Mouse (Mus musculus): ENCODE measurements around the gene Eef1akmt4.

Eef1akmt4 gene

DNA sequence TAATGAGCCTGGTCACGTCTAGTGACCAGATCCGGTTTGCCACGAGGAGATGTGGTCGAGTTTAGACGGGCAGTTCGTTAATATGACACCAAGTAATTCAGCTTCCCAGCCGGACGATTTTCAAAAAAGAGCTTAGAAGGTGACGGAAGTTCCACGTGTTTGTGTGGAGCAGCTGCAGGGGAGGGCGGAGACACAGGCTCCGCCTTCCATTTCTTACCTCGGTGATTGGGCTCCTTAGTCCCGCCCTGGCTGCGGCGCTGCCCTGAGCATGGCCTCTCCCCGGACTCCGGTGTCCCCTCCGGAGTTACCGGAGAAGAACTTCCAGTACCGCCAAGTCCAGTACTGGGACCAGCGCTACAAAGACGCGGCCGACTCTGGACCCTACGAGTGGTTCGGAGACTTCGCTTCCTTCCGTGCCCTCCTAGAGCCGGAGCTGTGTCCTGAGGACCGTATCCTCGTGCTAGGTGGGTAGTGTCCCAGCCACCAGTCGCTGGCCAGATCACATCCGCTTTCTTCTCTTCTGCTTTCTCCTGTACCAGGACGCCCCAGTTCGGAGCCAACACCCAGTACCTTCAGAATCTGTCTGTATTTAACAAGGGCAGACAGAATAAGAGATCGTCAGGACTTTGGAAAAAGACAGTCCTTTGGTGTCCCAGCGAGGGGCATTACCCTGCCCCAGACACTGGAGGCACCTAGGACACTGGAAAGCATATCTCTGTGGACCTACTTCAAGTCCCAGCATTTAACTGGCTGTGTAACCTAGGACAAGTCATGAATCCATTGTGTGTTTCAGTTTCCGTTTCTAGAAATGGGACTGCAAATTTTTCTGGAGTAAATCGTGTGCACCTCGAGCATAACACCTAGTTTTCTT, at the start of gene Eef1akmt4, which contains the start of the genes Gm49333 and Alg3:
TSS of gene Eef1akmt4 (plus strand) at position 237 of the 871 bp plus-strand sequence.
TSS of gene Gm49333 (plus strand) at position 254 of the 871 bp plus-strand sequence.
TSS of gene Alg3 (minus strand) at position 379 of the 871 bp plus-strand sequence.
- peak; percentile 76 for DNase-seq (ENCODE audit: low spot score)

DNA sequence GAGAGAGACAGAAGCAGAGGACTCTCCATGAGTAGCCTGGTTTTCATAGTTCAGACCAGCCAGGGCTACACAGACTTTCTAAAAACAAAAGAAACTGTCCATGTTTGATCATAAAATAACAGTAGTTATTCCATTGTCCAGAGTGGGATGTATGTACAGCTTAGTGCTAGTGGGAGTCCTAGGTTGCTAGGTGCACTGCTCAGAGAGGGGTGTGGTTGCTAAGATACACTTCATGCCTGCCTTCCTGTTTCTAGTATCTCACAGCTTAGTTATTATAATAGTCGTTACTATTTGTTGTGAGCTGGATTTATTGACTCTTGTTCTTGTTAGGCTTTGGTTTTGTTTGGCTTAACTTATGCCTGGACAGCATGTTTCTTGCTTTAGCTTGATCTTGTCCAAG, 46.3 kb upstream of the Eef1akmt4 start:
- DNase-seq (ENCODE audit: low spot score): no peak

DNA sequence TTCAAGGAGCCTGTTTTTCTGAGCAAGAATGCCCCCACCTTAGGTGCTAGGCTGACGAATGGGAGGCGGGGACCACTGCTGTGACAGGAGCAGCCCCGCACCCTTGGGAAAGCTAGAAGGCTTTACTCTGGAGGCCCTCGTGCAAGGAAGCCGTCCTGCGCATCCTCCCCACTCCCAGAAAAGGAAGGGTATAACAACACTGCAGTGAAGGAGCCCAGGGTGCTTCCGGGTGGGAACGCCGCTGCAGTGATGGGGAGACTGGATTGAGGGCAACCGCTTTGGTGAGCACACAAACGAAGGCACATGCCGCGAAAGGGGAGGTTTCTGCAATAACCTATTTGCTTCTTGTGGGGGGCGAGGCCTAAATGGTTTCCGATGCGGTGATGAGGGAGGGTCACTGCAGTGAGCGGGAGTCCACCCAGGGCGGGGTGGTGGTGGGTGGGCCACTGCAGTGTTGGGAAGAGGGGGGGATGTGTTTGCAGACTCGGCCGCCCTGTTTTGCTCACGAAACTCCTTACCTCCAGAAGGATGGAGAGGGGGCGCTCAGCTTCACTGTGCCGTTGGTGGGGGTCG, 21.9 kb upstream of the Eef1akmt4 start, which contains the start of gene Vwa5b2:
TSS of gene Vwa5b2 (plus strand) at position 106 of the 573 bp plus-strand sequence.
- DNase-seq (ENCODE audit: low spot score): no peak

DNA sequence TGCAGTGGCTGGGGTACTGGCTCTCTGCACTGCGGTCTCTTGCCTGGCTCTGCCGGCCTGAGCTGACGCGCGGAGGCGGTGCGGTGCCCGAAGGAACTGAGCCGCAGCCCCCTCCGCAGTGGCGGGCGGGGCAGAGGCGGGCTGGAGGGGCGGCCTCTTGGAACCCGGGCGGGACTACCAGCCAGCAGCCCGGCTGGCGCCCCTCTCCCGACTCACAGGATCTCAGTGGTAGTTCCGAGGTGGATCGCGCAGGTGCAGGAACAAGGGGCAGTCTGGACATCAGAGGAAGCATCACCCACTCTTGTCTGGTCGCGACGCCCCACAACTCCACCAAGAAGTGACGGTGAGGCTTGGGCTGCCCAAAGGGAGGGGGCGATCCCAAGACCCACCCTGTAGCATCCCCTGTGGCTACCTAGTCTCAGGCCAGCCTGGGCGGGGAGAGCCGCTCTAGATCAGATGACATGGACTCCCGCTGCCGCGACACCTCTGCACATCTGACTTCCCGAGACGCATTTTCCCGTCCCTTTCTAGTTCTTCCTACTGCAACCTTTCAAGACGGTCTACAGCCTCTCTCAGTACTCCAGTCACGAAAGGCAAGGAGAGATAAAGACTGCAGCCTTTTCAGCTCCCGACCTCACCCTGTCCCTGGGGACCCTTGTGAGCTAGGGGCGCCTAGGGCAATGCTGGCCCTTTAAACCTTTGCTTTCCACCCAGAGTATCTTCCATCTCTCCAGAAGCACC, 21.3 kb upstream of the Eef1akmt4 start:
- no peak for DNase-seq (ENCODE audit: low spot score)

DNA sequence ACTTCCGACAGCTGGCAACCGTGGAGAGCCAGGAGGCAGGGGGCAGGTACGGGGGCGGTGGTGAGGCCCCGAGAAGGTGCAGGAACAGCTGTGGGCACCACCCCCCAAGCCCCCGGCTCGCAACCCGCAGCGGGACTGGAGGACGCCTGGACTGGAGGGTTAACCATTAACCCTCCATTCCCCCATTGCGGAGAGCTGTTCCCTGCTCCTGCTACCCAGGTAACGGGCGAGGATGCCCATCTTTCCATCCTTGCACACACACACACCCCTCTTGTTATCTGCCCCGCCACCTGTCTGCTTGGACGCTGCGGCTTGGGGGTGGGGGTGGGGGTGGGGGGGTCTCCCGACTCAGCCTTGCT, 20.7 kb upstream of the Eef1akmt4 start:
- no peak for DNase-seq (ENCODE audit: low spot score)

DNA sequence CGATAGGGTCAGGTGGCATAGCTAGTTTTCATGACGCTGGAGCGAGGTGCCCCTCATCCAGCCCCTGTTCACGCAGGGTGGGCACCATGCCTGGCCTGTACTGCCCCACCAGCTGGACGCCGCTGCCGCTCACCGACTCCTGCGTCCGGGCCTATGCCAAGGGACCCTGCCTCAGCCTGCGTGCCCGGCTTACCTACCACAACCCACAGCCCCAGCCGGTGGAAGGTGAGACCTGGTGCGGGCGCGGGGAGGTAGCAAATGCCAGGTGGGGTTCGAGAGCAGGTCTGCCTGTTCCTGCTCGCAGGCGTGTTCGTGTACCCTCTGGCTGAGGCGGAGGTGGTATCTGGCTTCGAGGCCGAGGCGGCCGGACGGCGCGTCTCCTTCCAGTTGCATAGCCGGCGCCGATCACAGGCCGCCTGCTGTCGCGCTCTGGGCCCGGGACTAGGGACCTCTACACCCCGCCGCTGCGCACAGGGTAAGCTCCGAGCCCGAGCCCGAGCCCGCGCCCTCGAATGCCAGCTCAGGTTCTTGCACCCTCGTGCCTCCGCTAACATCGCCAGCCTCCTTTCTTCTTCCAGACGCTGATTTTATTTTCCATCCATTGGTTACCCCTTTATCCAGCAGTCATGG, 20.2 kb upstream of the Eef1akmt4 start:
- no peak for DNase-seq (ENCODE audit: low spot score)

DNA sequence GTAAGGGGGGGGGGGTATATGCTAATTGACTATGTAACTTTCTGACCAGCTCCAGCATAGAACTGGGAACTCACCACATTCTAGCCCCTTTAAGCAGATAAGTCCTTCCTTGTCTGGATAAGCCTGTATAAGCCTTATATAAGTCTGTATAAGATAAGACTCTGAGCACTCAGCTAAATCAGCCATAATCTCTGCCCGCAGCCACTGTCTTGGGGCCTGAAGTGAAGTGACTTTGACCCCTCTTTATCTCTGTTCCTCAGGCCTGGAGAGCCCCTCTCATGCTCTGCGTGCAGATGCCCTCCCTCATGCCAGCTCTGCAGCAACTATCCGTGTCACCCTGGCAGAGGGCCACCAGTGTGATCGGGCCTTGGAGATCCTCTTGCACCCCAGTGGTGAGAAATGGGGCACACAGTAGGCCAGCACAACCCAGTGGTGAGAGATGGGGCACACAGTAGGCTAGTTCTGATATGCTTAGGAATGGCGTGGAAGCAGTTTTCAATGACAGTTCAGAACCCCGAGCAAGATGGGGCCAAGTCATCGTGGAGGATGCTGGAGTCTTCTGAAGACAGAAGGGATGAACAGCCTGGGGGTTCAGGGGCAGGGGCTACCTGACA, 16.2 kb upstream of the Eef1akmt4 start:
- no peak for DNase-seq (ENCODE audit: low spot score)

DNA sequence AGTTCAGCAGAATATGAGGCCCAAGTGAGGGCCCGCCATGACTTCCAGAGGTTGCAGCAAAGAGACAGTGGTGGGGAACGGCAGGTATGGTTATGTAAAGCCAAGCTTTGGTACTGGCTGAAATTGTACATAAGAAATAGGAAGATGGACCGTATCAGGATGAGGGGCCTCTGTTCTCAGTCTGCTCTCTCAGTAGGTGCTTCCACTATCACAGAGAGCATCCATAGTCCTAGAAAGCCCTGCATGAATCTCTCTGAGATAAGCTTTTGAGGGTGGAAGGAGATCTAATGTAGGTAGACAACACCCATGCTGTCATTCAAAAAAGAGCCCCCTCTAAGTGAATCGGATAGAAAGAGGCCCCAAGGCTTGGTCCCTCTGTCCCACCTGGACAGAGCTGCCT, 15.7 kb upstream of the Eef1akmt4 start:
- DNase-seq (ENCODE audit: low spot score): no peak

DNA sequence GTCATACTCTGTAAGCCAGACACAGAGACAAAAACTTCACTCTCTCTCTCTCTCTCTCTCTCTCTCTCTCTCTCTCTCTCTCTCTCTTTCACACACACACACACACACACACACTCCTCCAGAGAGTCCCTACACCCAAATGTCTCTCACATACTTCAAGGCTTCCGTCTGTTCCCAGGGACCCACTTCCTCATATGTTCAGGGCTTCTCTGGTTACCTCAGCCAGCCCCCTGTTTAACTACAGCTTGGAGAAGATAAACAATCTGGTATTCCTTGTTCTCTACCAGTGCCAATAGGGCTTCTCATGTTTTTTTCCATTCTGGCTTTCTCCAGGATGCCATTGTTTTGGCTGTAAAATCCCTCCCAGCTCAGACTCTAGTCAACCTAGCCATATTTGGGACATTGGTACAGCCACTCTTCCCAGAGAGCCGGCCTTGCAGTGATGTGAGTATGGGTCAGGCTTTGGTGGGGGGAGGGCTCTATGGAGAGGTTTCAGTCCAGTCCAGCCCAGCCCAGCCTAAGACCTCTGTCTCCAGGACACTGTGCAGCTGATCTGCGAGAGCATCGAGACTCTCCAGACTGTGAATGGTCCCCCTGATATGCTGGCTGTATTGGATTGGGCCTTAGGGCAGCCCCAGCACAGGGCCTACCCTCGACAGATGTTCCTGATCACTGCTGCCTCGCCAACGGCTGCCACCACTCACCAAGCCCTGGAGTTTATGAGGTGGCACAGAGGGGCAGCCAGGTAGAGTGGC, 14.5 kb upstream of the Eef1akmt4 start:
- DNase-seq (ENCODE audit: low spot score): no peak

DNA sequence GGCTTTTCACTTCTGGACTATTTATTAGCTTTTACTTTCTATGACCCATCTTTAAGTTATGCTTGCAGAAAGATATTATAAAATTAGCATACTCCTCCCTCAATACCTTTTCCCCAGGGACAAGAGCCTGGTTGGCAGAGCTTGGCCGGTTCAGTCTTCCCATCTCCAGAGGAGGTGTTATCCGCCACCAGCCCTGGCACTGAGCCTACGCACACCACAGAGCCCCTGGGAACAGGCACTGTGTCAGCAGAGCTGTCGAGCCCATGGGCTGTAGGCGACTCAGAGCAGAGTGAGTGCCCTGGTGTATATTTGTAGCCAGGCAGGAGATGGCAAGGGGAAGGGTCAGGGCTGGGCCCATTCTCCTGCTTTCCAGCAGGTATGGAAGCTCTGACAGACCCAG, 10.9 kb upstream of the Eef1akmt4 start:
- no peak for DNase-seq (ENCODE audit: low spot score)

DNA sequence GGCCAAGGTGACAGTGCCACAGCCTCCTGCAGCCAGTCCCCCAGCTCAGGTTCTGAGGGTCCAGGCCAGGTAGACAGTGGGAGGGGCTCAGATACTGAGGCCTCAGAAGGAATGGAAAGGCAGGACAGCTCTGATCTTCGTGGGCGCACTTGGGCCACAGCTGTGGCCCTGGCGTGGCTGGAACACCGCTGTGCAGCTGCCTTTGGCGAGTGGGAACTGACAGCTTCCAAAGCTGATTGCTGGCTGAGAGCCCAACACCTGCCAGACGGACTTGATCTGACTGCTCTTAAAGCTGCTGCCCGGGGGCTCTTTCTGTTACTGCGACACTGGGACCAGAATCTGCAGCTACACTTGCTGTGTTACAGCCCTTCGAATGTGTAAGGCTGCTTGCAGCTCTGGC, 6.7 kb upstream of the Eef1akmt4 start:
- no peak for DNase-seq (ENCODE audit: low spot score)

DNA sequence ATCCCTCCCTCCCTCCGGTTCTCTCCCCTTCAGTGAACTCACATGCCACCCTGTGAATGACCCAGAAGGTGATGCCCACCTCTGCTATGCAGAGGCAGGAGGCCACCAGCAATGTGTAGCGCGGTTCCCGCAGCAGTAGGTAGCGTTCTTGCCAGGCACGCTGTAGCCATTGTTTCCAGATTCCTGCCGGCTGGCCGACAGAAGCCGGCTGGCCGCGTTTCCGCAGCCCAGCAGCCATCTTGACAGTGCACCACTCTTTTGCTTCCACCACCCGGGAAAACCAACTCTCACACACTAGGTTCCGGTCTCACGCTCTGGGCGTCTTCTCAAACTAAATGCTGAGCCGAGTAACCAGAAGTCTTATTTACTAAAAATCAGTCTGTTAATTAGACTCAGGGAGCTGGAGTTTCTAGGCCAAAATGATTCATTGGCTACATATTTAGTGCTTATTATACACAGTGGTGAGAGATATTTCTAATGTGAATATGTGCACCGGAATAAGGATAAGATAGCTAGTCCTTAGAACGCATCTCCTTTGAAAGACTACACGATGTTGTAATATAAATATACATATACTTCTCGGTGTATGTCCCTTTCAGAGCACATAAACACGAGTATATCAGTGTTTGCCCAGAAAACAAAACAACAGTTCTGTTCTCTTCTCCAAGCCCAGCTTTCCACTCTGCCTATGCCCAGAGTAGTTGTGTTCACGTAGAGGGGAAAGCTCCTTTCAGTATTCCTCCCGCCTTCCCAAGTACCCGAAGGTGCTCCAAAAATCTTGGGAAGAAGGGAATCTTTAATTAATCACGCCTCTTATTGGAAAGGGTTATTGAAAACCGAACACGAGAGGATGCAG, 664 bp upstream of the Eef1akmt4 start:
- DNase-seq (ENCODE audit: low spot score): peak; percentile 64

DNA sequence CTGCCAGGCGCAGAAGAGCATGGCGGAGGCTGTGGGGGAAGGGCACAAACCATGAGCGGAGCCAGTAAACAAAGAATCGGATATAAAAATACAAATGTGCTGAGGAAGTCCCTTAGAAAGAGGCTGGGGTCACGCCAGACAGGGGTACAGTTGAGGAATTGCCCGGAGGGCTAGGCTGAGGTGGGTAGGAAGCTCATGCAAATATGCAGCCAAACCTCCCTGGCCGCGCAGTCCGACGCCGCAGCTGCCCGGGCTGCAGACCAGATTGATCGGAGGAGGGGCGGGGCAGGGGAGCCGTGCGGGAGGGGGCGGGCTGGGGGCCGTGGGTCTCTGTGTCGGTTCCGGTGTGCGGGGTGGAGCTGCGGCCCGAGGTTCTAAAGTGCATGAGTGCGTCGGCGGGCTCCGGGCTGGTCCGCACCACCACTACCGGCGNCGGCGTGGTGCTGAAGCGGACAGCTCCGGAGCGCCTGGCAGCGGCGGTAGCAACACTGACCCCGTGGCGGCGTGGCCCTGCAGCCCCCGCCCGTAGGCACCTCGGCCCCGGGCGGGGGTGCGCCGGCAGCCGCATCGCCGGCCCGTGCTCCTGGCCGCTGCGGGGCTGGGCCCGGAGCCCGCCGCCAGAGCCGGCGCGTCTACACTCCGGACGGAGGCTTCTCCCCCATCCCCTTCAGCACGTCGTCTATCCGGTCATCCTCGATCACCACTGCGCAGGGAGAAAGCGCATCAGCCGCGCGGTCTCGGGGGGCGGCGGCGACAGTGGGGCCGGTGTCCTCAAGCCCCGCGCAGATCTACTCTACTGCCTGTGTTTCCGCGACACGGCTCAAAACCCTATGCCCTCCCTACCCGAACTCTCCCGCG, 8.4 kb downstream of the Eef1akmt4 start:
- no peak for DNase-seq (ENCODE audit: low spot score)

DNA sequence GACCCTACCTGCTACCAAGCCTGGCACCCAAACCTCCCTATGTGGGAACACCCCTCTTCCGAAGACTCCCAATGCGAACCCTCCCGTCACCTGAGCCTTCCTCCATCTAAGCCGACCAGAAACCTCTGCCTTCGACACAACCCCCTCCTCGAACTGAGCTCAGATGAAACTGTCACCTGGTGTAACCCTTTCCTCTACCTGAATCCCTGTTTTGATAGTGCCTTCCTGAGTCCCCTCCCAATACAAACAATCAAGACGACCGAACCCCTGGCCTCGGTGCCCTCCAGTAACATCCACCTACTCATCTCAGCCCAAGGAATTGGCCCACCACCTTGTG, 9.0 kb downstream of the Eef1akmt4 start:
- no peak for DNase-seq (ENCODE audit: low spot score)

DNA sequence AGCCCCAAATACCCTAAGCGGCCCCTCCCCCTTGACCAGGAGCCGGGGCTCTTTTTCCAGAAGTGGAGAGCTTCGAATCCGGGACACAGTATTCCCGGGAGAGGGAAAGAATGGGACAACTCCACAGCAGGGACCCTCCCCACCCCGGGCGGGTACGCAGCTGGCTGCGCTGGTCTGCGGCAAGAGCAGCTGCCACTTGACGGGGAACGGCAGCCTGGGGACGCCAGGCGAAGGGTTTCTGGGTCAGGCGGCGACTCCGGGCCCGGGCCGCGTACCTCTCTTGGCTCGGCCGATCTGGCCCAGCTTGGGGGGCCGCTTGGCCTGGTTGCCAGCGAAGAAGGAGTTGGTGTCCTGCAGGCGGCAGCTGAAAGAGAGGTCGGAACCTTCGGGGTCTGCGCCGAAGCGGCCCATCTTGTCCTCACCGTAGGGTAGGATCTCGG, 9.4 kb downstream of the Eef1akmt4 start:
- DNase-seq (ENCODE audit: low spot score): no peak

DNA sequence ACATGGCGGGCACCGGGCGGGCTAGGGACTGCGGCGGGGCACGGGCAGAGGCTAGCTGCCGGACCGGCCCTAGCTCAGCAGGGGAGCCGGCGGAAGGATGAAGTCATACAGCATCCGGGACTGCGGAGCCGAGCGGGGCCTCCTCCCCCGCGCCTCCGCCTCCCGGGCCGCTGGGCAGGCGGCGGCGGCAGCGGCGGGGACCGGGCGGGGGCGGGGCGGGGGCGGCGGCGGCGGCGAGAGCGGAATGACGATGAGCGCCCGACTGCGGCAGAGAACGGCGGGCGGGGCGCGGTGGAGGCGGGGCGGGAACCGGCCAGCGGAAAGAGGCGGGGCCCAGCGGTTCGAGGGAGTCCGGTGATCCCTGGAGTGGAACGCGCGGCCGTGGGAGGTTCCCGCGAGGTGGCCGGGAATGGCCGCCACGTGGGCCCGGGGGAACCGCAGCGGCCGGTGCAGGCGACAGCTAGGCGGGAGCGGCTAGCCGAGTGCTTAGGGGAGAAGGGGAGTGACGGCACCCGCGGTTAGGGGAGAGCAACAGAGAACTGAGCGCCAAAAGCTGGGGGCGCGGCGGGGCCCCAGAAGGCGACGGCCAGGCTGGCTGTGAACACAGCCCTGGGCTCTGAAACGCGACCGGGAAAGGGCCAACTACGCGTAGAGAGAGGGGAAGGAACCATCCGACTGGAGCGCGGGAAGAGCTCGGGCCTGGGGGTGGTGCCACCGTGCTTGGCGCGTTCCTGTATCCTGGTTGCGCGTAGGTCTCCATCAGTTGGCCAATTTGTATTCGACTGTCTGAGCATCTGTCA, 10.0 kb downstream of the Eef1akmt4 start, which contains the start of gene Camk2n2:
TSS of gene Camk2n2 (minus strand) at position 97 of the 800 bp plus-strand sequence.
- peak; percentile 55 for DNase-seq (ENCODE audit: low spot score)

DNA sequence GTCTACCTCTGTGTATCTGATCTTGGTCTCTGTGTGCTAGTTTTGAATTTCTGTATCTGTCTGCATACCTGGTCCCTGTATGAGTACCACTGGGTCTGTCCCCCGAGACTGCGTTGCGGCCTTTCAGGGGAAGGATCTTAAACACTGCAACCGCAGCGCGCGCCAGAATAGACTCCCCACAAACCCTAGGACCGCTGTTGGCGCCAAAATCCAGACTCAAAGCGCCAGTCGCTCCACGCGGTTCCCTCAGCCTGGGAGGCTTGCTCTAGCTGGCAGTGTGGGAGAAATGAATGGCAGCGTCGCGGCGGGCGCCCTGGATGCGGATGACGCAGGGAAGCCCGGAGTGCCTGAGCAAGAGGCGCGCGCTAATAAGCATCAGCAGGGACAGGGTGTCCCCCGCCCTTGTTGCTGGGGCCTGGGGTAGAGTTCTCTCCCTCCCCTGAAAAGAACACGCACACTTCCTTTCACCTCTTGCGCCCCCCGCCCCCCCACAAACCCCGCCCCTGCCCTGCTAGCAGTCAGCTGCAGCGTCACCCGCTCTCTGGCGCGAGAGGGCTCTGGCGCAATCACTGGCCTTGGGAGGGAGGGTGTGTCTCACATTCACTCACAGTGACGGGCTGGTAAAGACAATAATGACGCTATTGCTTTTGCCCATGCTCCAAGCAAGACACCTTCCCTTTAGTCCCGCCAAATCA, 10.7 kb downstream of the Eef1akmt4 start:
- peak; percentile 11 for DNase-seq (ENCODE audit: low spot score)

DNA sequence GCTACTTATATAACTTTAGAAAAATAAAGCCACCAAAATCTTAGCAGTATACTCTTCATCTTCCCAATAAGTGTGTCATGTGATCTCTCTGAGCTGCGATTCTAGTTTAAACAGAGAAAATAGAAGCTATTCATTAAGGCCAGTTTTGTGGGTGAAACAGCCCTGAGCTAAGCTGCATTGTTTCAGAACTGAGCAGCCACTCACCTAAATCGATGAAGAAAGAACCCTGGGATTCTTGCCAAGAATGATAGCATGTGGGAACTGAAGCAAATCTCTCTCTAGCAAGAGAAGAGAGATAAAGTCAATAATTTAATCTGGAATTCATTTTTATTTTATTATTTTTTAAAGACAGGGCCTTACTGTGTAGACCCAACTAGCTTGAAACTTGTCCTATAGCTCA, 11.8 kb downstream of the Eef1akmt4 start:
- DNase-seq (ENCODE audit: low spot score): no peak
